Mouse (Mus musculus): ENCODE data around the gene Gm14137. TPM values are rescaled to one million over a fixed set of nuclear protein-coding genes. Genes with fewer than 3 reads are reported as not detected.
A peak's percentile ranks its signal among the peaks of the same experiment; 100 is the strongest.

The Gm14137 gene
- total RNA-seq, 4 experiments from 2014 or later = 0.09 to 0.28 (median 0.24) TPM

GRCm38 (mm10) chr2:119172862-119173576 is 1.3 kb upstream of the Gm14137 start:
- DNase-seq = peak; percentile 74

DNA sequence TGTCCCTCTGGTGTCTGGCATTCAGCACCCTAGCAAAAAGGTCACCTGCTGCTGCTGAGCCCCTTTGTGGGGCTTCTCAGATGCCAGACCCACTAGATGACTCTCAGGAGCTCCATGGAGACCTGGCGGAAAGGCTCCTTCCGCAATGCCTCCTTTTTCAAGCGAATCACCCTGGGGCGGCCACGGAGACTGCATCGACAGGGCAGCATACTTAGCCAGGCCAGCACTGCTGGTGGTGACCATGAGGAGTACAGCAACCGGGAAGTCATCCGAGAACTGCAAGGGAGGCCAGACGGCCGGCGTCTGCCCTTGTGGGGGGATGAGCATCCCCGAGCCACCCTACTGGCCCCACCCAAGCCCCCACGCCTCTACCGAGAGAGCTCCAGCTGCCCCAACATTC is 557 bp downstream of the Gm14137 start:
- no peak for DNase-seq

- DNase-seq = no peak
These were observed 1.3 kb downstream of the Gm14137 start for GRCm38 (mm10) chr2:119175614-119176013.

DNA sequence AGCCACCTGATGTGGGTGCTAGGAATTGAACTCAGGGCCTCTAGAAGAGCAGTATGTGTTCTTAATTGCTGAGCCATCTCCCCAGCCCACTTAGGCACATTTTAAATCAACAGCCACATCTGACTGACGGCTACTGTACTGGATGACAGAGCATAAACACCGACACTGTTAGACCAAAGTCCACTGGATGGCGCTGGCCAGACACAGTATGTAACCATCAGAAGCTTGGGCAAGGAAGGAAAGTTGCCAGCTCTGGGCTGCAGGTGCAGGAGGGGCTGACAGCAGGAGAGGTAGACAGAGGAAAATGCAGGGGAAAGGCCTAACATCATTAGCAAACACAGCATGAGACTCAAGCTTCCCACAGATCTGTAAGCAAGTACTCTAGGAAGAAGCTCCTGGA is 2.5 kb downstream of the Gm14137 start:
- no peak for DNase-seq

DNA sequence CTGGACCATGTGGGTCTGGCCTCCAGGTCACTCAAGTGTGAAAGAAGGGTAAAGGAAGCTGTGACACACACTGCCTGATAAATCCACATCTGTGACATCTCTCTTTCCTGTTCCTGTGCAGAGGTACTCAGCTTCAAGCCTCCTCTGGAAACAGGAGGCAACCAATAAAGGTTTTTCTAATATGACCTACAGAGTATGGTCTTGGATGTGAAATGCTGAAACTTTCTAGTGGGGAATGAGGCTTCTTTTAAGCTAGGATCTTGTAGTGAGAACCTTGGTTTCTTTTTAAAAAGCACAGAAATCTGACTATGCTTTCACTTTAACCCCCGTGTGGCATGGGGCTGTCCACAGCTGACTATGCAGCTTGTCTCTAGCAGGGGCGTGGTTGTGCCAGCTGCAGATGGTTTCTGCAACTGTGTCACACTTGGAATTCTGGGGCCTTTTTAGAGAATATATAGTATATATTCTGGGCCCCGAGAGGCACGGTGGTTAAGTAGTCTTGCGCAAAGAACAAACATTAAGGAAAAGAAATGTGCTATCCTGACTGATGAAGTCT is 3.2 kb downstream of the Gm14137 start:
- DNase-seq = no peak

DNA sequence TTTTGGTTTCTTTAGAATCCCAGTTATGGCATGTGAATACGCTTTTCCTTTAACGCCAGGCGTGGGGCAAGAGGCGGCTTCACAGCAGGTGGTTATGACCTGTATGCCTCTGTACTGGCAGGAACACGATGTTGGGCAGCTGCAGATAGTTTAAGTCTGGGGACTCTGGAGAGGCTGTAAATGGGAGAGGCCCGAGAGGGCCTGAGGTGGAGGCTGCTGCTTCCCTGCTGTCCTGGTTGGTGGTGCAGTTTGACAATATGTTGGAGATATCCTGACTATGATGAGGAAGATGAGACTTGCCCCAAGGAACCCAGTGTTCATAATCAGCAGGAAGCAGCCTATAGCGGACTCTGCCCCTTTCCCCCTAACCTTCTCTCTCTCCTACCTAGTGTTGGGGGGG is 8.6 kb downstream of the Gm14137 start:
- no peak for DNase-seq

DNA sequence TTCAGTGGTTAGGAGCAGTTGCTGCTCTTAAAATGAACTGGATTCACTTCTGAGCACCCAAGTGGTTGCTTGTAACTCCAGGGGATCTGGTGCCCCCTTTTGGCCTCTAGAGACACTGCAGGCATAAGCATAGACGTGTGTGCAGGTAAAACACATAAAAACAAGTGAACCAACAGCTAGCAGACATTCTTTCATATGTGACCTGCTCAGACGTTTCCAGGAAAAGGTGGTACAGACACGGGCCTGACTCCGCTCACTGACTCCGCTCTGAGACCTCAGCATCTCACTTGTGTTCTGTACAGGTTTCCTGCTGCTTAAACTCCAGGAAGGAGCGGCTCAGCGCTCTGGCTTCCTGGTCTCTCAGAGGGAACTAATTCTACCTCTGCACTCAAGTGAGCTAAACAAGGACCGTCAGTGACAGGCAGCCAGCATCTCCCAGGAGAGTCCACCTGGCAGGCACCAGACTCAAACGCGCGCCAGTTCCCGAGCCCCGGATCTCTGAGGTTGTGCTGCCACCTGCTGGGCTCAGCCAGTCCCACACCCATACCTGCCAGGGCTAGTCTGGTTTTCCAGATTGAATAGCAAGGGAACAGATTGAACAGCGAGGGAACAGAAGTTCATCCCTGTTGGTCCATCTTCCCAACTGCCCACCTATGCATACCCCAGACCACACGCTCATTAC is 14.9 kb downstream of the Gm14137 start:
- DNase-seq = peak; percentile 67

- no peak for DNase-seq
These were observed 16.7 kb downstream of the Gm14137 start for GRCm38 (mm10) chr2:119190969-119191368.

- no peak for DNase-seq
These were observed 19.8 kb downstream of the Gm14137 start for GRCm38 (mm10) chr2:119194140-119194539.

DNA sequence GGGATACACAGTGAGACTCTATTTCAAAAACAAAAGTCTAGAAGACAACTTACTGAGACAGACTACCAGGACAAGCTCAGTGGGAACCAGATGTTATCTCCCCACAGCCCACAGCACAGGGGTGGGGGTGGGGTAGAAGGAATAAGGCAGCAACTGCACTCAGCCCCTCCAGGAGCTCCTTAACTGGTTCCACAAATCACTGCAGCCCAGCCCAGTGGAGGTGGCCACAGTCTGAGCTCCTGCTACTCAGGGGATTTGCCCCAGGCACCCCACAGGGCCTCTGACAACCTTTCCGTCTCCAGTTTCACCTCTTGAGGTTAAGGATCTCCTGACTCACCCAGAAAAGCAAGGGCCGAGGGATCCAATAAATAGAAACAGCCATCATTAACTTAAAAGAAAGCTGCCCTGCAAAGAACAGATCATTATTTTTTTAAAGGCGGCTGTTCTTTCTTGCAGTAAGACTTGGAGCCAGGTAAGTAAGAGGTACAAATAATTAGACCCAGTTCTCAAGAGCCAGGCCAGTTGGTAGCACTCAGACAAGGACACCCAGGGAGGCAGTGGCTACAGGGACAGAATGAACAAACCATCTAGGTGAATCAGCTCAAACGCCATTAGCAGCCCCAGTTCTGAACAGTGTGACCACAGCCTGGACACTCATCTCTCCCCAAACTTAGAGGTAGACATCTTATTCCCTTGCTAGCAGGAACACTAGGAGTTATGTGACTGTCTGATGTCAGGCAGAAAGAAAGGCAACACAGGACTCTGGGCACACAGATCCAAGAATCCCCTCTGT is 22.2 kb downstream of the Gm14137 start:
- DNase-seq = no peak

DNA sequence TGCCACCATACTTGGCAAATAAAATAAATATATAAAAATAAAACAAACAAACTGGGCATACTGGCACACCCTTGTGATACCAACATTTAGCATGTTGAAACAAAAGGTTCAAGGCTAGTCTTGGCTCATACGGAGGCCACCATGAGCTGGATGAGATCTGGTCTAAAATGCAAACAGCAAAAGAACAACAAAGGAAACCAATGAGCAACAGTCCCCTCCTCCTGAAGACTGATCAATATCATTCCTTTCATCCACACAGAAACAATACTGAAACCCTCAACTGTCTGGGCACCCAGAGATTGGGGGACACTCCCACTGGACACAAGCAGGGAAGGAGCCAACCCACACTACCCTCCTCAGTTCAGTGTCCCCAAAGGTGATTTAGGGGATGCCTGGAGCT is 23.2 kb downstream of the Gm14137 start:
- DNase-seq = no peak

- no peak for DNase-seq
These were observed 23.7 kb downstream of the Gm14137 start for GRCm38 (mm10) chr2:119198049-119198448.

DNA sequence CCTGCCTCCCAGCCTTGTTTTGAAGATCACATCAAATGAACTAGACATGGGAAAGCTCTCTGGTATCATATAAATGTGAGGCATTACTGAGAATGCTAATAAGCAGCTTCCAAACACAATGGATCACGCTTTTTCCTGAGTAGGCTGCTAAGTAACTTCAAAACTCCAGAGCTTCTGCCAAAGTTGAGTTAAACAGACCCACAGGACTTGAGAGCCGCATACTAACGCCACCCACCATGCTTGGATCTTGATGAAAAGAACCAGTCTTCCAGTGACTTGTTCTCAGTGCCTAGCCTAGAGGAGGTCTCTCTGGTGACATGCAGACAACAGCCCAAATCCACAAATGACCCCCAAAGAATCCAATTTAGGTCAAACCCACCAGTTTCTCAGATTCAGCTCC is 24.6 kb downstream of the Gm14137 start:
- no peak for DNase-seq

DNA sequence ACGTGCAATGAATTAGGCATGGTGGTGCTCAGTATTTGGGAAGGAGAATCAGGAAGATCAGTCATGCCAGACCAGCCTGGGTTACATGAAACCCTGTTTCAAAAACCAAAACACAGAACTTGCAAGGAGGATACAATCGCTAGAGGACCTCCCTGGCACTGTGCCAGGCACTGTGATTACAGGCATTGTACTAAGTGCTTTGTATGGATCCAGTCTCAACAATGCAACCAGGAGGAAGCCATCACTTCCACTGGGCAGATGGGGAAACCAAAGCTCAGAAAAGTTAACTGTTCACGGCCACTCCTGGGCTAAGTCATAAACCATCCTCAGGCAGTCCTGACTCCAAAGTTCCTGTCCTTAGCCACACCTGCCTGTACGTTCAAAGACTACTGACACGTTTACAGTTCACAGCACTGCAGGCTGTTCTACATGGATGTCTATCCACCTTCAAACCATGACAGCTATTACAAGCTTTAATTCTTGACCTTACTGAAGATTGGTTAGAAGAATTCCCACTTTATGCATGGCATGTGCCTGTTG is 28.7 kb downstream of the Gm14137 start:
- DNase-seq = no peak

GRCm38 (mm10) chr2:119203871-119204460 is 29.7 kb downstream of the Gm14137 start:
- DNase-seq = no peak

- DNase-seq = no peak
These were observed 33.6 kb downstream of the Gm14137 start for GRCm38 (mm10) chr2:119207961-119208343.

DNA sequence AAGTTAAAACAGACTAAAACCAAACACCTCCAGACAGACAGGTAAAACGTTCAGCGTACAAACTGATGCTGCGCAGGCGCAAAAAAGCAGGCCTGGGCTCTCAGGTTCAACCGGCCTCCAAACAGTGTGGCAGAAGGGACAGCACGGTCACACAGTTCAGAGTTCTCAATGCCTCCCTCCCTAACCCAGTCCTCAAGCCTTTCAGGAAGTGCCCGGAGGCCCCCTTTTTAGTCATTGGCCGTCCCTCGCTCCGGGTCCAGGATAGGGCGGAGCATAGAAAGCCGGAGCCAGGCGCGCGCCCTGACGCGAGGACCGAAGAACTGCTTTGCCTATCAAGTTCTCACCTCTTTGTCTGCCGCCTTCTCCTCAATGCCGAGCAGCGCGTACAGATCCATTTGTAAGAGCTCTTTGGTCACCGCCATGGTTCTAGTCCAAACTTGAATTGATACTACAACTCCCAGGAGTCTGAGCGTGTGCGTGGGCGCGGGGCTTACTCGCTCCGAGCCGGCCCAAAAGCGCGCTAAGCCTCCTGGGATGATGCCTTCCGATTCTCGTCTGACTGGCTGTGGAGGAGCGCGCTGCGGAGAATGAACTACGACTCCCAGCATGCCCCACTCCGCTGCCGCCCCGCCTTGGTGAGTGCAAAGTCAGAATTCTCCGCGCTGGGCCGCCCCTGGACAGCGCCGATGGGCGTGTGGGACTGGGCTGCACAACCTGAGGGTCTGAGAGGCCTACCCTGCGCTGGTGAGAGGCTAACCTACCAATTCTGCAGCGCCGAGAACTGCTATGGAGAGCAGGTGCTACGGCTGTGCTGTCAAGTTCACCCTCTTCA is 34.3 kb downstream of the Gm14137 start, which contains the start of the genes Zfyve19 and Dnajc17:
Zfyve19 (plus strand) TSS at position 274 of the 832 bp plus-strand sequence.
Dnajc17 (minus strand) TSS at position 452 of the 832 bp plus-strand sequence.
- DNase-seq = peak; percentile 95

DNA sequence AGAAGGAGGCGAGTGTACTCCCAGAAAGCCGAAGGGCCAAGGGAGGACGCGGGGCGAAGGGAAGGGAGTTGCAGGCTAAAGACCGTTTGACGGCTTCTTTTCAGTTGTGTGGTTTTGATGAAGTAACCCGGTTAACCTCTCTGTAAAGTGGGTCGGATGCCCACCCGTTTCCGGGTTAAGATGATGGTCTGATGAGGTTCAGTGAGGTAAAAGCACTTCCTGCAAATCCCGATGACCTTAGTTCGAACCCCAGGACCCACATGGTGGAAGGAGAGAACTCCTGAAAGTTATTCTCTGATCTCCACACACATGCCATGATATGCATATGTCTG is 34.8 kb downstream of the Gm14137 start:
- DNase-seq = no peak

Data from adrenal gland, adult 8-10 months (tissue).